Mouse (Mus musculus): ENCODE results near the gene Tubd1.

Gene Tubd1

DNA sequence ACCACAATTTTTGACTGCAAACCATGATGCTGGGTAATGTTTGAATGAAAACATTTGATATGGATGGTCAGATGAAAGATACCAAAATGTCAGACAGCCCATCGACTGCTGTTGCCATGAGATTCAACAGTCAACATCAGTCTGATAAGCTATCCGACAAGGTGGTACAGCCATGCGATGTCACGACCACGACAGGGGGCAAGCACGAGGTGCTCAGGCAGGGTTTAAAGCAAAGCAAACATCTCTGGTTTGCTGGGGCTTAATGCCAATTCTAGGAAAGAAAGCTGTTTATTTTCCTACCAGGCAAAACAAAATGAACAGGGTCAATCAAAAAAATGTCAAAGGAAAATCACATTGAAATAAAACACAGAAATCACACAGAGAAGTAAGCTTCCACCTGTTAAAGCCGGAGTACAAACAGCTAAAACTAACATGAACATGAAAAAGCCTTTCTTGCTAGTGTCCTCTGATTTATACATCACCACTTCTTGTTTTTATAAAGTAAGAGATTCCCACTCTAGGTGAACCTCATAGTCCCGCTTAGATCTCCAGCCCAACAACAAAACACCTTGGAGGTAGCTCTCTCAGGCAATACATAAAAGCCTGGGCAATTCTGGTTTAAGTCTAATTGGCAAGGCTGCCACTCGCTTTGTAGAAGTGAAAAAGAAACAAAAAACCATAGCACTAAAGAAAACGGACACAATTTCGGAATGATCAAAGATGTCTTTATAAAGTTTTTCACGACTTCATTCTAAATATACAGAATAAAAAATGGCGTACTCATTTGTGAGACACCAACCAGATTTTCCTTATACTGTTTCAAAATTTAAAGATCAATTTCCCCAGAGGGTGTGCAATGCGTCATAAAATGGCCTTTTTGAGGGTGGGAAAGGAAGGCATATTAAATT, 39.5 kb downstream of the Tubd1 start:
- no peak for DNase-seq (ENCODE audit: low read depth, low spot score)

DNA sequence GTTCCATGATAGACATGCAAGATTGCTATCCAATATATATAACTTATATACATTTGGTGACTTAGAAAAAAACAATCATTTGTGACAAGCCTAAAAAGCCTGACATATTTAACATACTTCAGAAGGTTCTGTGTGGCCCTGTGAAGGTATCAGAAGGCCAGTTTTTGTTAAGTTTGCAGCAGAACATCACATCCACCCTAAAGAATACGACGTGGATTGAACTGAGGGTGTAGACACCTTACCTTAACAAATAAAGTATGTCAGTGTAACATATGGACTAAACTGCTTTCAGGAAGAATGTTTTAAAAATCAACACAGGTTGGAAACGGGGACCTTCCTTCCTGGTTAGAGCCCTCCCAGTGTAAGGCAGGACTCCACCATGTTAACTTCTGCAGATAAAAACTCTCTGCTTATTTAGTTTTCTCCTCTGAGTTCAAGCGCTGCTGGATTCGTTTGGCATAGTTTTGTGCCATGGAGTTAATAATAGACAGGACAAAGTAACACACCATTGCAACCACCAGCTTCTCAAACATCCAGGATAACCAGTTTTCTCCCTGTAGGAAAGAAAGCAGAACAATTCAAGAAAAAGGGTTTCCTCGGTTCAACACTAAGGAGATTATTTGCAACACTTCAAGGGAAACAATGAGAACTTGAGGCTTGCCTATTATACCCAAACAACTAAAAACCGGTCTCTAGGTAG, 40.3 kb downstream of the Tubd1 start:
- DNase-seq (ENCODE audit: low read depth, low spot score): no peak

DNA sequence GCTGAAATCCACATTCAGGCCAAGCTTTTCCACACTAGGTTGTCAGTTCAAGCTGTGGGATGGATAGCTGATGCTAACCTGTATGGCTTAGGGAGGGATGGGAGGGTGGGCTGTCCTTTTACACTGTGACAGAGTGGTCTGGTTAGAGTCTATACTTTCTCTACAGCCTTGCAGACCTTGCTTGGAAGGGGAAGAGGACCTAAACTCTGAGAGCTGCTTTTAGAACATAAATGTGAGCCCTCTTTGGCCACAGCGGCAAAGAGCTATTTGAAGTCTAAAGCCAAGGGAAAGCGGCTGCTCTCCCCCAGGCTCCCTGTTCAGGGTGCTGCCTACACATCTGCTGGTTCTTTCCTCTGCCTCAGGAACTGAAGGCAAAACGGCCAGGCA, 40.8 kb downstream of the Tubd1 start:
- no peak for DNase-seq (ENCODE audit: low read depth, low spot score)

DNA sequence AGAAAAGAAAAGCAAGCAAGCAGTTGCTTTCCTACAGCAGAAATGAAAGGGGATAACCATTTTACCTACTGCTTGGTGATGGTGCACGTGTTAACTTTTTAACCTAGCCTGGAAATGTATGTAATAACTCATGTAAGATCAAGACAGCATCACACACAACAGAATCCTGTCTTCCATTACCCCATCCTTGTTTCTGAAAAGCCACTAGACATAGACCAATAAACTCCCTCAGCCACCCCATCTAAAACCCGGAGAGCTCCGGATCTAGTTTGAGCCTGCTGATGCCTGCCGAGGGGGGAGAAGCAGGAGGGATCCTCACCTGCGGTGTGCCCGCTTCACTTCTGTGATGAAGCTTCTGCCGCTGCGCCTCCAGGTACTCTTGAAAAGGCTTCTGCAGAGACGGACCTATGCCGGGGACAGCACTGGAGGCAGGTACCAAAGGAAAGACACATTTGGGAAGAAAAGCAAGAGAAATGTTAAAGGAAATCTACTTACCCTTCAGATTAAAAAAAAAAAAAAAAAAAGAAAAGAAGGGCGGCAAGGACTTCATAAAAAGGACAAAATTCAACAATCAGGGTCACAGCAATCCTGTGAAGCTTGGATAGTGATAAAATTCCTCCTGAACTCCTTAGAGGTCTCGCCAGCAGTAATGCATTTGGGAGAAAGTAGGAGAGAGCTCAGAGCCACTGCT, 41.5 kb downstream of the Tubd1 start:
- DNase-seq (ENCODE audit: low read depth, low spot score): no peak

DNA sequence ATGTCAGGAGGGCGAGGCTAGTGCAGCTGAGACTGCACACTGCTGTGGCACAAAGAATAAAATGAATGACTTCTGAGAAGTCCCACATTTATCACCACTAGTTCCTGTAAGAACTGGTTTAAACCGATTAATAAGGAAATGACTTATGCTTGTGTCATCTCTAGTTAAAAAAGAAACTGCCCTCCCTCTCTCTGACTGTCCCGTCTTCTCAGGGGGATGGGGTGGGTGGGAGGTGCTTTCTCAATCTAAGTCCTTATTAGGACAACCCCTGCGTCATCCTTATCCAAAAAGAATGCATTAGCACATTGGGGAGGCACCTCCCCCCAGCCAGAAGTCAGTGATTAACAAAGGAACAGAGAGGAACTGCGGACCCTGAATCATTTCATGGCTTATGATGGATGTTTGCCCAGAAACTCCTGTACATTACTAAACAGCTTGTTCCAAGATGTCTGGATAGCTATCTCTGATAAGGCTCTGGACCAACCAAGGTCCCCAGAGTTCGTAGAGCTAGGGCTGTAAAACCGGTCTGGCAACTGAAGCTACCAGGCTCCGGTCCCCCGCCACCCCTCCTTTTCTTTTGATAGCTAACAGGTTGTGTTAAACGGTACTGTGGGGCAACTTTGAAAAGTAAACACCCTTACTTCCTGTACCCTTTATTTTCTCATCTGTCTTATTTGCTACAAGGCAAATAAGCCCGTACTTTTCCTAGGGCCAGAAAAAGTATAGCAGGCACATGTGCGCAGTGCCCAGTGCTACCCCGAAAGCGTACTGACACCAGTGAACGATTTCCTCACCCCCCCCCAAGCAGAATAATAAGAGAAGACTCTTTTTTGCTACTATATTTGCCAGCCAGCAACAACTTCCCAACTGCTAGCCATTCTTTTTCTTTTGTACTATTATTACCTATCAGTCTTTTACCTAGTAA, 42.3 kb downstream of the Tubd1 start:
- no peak for DNase-seq (ENCODE audit: low read depth, low spot score)

DNA sequence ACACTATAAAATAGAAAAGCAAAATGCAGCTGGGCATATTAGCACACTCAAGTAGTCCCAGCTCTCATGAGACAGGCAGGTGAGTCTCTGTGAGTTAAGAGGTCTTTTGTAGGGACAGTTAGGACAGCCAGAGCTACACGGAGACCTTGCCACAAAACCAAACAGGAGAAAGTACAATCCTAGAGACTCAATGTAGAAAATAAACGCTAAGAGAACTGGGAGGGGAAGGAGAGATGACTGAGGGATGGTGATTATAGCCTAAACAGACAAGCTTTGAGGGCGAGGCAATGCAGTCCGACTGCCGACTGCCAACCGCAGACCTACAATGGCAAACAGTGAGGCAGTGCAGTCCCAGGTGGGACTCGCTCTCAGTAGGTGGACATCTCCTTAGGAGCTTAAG, 43.0 kb downstream of the Tubd1 start:
- DNase-seq (ENCODE audit: low read depth, low spot score): no peak

DNA sequence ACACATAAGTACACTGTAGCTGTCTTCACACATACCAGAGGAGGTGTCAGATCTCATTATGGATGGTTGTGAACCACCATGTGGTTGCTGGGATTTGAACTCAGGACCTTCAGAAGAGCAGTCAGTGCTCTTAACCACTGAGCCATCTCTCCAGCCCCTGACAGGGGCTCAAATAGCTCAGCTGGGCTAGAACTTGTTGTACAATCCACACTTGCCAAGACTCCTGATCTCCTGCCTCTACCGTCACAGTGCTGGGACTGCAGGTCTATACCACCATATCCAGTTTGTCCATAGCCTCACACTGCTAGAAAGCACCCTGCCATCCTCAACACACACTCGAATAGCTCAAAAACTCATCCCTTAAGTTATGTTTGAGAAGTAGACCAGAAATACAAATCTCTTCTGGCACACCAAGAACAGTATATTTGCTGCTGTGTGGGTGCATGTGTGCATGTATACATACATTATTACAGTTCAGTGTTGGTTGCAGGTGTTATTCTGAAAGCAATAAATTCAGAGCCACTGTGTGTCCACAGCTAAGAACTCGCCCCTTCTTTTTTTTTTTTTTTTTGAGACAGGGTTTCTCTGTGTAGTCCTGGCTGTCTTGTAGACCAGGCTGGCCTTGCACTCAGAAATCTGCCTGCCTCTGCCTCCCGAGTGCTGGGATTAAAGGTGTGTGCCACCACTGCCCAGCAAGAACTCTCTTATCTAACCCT, 44.0 kb downstream of the Tubd1 start:
- DNase-seq (ENCODE audit: low read depth, low spot score): no peak

DNA sequence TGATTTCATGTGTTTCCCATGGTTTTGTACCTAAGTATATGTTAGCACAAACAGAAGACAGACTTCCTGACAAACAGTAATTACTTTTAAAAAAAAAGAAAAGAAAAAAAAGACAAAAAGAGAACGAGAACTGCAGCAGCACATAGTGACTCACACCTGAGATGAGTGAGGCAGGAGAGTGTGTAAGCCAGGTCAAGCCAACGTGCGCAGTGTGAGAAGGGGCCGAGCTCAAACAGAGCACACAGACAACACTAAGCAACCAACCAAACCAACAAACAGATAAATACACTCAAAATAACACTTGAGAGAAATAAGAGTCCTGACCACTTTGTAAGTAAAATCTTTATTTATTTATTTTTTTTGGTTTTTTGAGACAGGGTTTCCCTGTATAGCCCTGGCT, 45.3 kb downstream of the Tubd1 start:
- no peak for DNase-seq (ENCODE audit: low read depth, low spot score)

DNA sequence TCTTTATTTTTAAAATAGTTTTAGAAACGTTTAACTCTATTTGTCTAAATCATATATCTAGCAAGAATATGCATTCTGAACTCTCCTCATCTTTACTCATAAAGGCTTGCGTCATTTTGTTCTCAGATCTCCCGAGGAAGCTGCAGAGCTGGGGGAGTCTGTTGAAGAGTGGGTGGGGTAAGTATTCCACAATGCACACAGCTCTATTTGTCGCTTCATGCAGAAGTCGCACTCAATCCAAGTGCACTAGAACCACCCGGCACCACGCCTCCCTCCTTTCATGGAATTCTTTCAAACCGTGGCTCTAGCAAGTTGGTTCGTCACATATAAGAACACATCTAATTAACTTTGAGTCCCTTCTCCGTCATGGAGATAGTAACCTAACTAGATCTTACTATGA, 45.8 kb downstream of the Tubd1 start:
- DNase-seq (ENCODE audit: low read depth, low spot score): no peak

DNA sequence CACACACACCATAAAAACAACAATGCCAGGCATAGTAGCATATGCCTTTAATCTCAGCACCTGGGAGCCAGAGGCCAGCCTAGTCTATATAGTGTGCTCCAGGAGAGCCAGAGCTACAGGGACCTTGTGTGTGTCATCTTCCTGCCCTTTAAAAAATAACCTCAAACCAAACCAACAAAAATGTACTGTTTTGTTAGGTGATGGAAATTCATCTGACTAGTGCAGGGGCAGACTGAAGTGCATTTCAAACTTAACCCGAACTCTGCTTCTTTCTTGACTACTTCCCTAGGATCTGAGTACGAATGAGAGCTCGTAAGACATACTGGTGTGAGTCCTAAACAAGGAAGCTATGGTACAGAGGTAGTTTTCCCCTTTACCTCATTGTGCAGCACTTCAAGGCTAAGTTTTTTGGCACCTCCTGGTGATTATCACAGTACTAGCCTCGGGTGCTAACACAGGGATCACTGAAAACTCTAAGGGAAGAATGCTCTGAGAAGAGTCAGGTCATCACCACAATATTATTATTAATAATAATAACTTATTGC, 46.6 kb downstream of the Tubd1 start:
- DNase-seq (ENCODE audit: low read depth, low spot score): no peak

DNA sequence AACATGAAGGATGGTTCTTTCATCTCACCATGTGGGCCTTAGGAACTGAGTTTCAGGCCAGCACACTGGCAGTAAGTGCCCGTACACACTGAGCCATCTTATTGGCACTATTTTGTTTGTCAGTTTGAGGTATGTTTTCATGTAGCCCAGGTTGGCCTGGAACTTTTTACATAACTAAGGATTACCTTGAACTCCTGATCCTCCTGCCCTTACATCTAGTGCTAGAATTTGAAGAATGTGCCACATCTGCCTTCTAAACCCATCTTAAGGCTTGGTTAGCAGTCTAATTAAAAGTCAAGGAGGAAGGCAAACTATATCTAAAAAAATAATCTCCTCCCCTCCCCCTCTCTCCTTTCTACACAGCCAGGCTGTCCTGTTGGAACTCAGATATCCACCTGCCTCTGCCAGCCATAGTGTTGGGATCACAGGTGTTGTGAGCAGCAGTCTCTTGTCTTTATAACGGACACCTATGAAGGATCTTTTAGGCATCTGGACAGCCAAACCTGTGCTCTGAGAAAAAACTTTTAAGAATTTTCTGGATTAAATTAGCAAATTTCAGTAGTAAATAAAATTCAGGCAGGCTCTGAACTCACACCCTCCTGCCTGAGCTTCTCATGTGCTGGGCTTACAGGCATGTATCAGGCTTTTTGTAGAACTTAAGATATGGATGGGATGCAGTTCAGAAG, 47.3 kb downstream of the Tubd1 start:
- DNase-seq (ENCODE audit: low read depth, low spot score): no peak

DNA sequence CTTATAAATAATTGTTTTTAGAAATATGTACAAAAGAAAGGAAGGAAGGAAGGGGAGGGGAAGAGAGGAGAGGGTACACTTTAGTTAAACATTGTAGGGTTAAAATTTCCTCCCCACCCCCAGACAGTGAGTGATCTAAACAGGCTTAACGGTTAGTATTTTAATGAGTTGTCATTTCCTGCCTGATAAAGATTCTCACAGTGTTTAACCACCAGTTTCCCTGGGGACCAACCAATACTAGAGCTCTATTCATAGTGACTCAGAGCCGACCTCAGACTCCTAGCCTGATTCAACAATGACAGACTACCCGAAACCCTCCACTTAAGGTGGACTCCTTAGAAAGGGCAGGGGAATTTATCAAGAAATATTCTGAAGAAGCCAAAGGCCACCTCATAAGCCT, 48.2 kb downstream of the Tubd1 start:
- no peak for DNase-seq (ENCODE audit: low read depth, low spot score)

DNA sequence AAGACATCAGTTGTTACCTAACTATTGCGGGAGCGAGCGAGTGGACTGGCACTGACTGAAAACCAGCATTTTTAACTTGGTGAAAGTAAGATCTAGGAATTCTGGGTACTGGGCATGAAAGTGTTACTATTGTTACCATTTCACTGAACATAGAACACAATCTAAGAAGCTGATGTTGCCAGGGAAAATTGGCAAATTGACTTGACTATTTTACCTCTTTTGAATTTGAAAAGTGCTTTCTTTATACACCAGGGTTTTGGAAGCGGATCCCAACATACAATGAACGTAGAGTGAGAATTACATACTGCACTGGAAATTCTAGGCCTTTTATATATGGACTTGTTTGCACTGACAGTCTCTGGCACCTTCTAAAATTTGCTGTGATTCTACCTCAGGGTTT, 48.7 kb downstream of the Tubd1 start:
- no peak for DNase-seq (ENCODE audit: low read depth, low spot score)

DNA sequence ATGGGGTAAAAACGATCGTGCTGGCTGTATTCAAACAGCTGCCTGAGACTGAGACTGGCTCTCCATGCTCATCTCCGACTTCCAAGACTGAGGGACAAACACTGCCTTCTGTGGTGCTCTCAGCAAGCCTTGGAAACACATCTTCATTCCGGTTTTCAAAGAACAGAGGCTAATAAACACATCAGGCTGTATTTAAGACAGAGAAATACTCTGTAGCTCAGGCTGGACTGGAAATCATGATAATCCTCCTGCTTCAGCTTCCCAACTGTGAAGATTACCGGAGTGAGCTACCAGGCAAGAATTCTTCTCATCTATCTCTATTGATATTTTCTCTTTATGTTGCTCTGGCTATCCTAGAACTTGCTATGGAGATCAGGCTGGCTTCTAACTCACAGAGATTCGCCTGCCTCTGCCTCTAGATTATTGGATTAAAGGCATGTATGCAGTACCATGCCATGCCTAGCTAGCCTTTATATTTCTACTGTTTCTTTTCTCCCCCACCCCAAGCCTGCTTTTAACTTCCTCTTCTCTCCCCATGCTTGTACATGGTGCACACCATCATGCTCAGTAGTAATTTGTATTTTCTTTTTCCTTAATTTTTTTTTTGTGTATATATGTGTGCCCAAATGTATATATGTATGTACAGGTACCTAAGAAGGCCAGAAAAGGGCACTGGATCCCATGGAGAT, 49.5 kb downstream of the Tubd1 start:
- DNase-seq (ENCODE audit: low read depth, low spot score): no peak

DNA sequence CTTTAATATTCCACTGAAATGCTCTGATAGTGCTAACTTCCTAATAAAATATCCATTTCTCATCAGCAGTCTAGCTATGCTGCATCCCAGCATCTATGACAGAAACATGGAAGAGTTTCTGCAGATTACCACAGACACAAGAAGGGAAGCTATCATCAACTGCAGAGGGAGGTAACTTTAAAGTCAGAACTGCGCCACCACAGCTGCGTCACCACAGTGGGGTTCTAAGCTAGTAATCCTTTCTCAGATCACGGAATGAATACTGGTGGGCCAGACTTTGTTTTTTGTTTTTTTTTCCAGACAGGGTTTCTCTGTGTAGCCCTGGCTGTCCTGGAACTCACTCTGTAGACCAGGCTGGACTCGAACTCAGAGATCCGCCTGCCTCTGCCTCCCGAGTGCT, 50.6 kb downstream of the Tubd1 start:
- no peak for DNase-seq (ENCODE audit: low read depth, low spot score)

DNA sequence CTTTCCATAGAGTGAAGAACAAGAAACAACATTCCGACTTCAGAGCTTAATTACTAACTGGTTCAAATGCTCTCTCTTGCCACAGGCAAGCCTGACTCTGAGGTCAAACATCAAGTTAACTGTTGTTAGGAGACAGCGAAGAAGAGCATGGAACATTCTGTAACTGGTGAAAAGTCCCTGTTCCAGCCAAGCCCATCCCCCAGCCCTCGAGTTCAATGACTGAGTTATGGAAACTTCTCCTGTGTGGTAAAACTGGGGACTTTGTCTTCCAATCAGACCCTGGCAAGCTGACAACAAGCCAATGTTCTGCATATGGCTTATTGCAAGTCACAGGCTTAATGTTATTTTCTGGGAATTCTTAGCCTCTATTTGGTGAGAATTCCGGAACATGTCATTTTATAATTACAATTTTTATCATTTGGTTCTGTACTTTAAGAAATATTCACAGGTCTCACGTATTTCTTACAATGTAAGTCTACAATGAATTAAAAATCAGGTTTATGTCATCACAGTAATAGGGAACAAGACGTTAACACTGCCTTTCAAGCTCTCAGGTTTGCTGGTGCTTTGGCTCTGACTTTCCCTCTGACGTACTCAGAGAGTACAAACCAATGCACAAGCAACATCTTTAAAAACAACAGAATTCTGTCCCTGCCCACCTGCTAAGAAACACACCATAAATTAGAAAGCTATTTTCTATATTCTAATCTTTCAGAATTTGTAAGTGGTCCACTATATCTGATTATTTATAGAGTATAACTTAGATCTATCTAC, 51.6 kb downstream of the Tubd1 start:
- no peak for DNase-seq (ENCODE audit: low read depth, low spot score)

DNA sequence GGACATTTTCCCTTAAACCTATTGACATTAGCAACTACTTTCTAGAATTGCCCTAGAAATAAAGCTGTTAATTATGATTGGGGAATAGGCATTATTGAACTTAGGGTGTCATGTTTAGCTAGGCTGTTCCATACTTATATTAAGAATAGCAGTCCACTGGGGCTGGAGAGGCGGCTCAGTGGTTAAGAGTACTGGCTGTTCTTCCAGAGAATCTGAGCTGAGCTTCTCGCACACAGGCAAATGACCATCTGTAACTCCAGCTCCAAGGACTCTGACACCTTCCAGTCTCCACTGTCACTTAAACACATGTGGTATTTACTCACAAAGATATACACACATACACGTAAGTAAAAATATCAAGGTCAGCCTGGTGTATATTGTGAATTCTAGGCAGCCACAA, 52.2 kb downstream of the Tubd1 start:
- no peak for DNase-seq (ENCODE audit: low read depth, low spot score)

DNA sequence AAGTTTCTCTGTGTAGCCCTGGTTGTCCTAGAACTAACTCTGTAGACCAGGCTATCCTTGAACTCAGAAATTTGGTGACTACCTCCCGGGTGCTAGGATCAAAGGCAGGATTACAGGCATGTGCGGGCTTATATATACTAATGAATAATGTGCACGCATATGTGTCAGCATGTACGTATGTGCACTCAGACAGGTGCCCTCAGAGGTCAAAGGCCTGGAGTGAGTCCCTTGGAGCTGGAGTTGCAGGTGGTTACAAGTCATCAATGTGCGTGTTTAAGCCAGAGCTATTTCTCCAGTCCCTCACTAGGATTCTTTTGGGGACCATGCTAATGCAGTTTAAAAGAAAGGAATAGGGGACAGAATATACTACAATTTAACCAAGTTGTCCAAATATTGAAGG, 53.4 kb downstream of the Tubd1 start:
- DNase-seq (ENCODE audit: low read depth, low spot score): no peak

DNA sequence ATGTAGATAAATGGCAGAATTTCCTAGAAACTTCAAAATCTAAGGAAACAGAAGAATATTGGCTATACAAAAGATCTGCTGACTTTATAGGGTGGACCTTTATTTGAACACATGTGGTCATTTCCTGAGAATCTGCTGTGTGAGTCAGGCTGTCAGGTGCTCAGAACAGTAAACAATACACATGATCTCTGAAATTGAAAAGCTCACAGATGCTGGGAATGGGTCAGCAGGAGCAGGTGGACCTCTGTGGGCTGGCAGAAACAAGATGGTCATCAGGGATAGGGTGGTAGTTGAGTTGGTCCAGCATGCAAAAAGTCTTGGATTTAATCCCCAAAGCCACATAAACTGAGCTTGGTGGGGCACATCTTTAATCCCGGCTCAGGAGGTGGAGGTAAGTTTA, 53.8 kb downstream of the Tubd1 start:
- DNase-seq (ENCODE audit: low read depth, low spot score): no peak

Data from WW6 (cell line).